Mouse (Mus musculus): Measurements from ENCODE around the gene Ankrd35.

GRCm38 (mm10) chr3:96647365-96647764 lies 22.6 kb upstream of the Ankrd35 start:
- TF ChIP-seq GATA1 (IDR thresholded peaks at IDR 0.05; ENCODE audit: borderline replicate concordance, low read length) (no peak), FLI1 (IDR thresholded peaks at IDR 0.05; ENCODE audit: low read length) (no peak)
